Mouse (Mus musculus) granulocyte monocyte progenitor cell, adult 5-6 weeks (primary cell): ENCODE data around the gene Scrn3. TPM values are rescaled to one million over a fixed set of nuclear protein-coding genes. Genes with fewer than 3 reads are reported as not detected.

Experiments
- ATAC-seq: replicated peaks from 2 replicates; pipeline ENCODE4 v1.8.0; 2016; ENCODE audit warnings: mild to moderate bottlenecking, moderate TSS enrichment, inconsistent platforms; ENCODE audit not compliant: poor library complexity, severe bottlenecking
- total RNA-seq, 2 experiments: library from RNA; stranded (forward) in 1 of 2; stranded (reverse) in 1 of 2; fragments of 200-712, 200-1000 nt in 1 of 2; fragments of >200 nt in 1 of 2; fragmentation: Nextera tagmentation in 1 of 2; gene quantifications; 2 replicates each; pipeline ENCODE4 v1.2.3; 2014 to 2017

Gene Scrn3
- total RNA-seq (2014; fragmentation: Nextera tagmentation), result 5.5 and 9.2 TPM in 2 replicates
- 9.0 and 9.6 TPM in 2 replicates for total RNA-seq (2017)

GRCm38 (mm10) chr2:73312152-73313116 lies at the start of gene Scrn3, which contains the start of gene Cir1:
Gene Scrn3 (plus strand): TSS chr2:73312601.
Gene Cir1 (minus strand): TSS chr2:73312701.
- ATAC-seq, result peak; percentile 98

- no peak for ATAC-seq
Measured at GRCm38 (mm10) chr2:73263172-73263765, 49.1 kb upstream of the Scrn3 start.

GRCm38 (mm10) chr2:73263794-73264610 lies 48.4 kb upstream of the Scrn3 start:
- ATAC-seq, result no peak; the same call in 1 of the 2 replicates

- ATAC-seq, result no peak
Measured at GRCm38 (mm10) chr2:73264611-73265195, 47.7 kb upstream of the Scrn3 start.

- ATAC-seq, result peak; percentile 53
Measured at GRCm38 (mm10) chr2:73266011-73266410, 46.4 kb upstream of the Scrn3 start.

- no peak for ATAC-seq
Measured at GRCm38 (mm10) chr2:73266623-73267022, 45.8 kb upstream of the Scrn3 start.

GRCm38 (mm10) chr2:73267231-73267630 lies 45.2 kb upstream of the Scrn3 start:
- no peak for ATAC-seq

- no peak for ATAC-seq
Measured at GRCm38 (mm10) chr2:73267818-73268217, 44.6 kb upstream of the Scrn3 start.

- no peak for ATAC-seq
Measured at GRCm38 (mm10) chr2:73268281-73268680, 44.1 kb upstream of the Scrn3 start.

- no peak for ATAC-seq
Measured at GRCm38 (mm10) chr2:73268836-73269395, 43.5 kb upstream of the Scrn3 start.

GRCm38 (mm10) chr2:73269666-73270065 lies 42.7 kb upstream of the Scrn3 start:
- ATAC-seq, result no peak

- ATAC-seq, result no peak
Measured at GRCm38 (mm10) chr2:73270071-73270592, 42.3 kb upstream of the Scrn3 start.

- no peak for ATAC-seq
Measured at GRCm38 (mm10) chr2:73270593-73271458, 41.6 kb upstream of the Scrn3 start.

GRCm38 (mm10) chr2:73271459-73272161 lies 40.8 kb upstream of the Scrn3 start, which contains the start of gene Sp9:
Gene Sp9 (plus strand): TSS chr2:73271925.
- ATAC-seq, result peak; percentile 39

GRCm38 (mm10) chr2:73272351-73273248 lies 39.8 kb upstream of the Scrn3 start:
- no peak for ATAC-seq

- peak; percentile 16; the same call in 1 of the 2 replicates for ATAC-seq
Measured at GRCm38 (mm10) chr2:73273249-73274118, 38.9 kb upstream of the Scrn3 start.
